Mouse (Mus musculus) midbrain, postnatal 0 days (tissue): ENCODE results near the gene B3glct. TPM values are rescaled to one million over a fixed set of nuclear protein-coding genes. Genes with fewer than 3 reads are reported as not detected.
A peak's percentile ranks its signal among the peaks of the same experiment; 100 is the strongest.

ENCODE experiments used
- ATAC-seq: fragments of 200-750 bp; cut with Nextera tagmentation; 2 replicates; pipeline ENCODE4 v1.8.0; 2017; ENCODE audit warnings: moderate number of reproducible peaks, mild to moderate bottlenecking, moderate TSS enrichment, moderate library complexity; ENCODE audit not compliant: low FRiP score
- DNase-seq: peaks from one replicate; pipeline ENCODE4 v3.0.0-alpha.2; 2015; ENCODE audit warnings: low spot score
- H3K27ac ChIP-seq: fragments of 300-500 bp; sonication (generic); 2 replicates; pipeline ENCODE4 v1.5.1; 2014; ENCODE audit warnings: low read depth, mild to moderate bottlenecking, low read length, mixed read lengths
- H3K27me3 ChIP-seq: fragments of 300-500 bp; sonication (generic); 2 replicates; pipeline ENCODE4 v1.6.1; 2014; ENCODE audit warnings: low read length, control low read depth, mixed read lengths; ENCODE audit not compliant: insufficient read depth
- H3K36me3 ChIP-seq: fragments of 300-500 bp; sonication (generic); 2 replicates; pipeline ENCODE4 v1.6.1; 2014; ENCODE audit warnings: low read length, control low read depth, mixed read lengths; ENCODE audit not compliant: insufficient read depth
- H3K4me1 ChIP-seq: fragments of 300-500 bp; sonication (generic); 2 replicates; pipeline ENCODE4 v1.6.1; 2014; ENCODE audit warnings: mild to moderate bottlenecking, control low read depth, antibody characterized with exemption, low read length, mixed read lengths; ENCODE audit not compliant: insufficient read depth
- H3K4me2 ChIP-seq: fragments of 300-500 bp; sonication (generic); 2 replicates; pipeline ENCODE4 v1.6.1; 2014; ENCODE audit warnings: low read depth, mild to moderate bottlenecking, low read length, mixed read lengths; ENCODE audit not compliant: poor library complexity, severe bottlenecking
- H3K4me3 ChIP-seq: fragments of 300-500 bp; sonication (generic); 2 replicates; pipeline ENCODE4 v1.5.1; 2014; ENCODE audit warnings: low read depth, mild to moderate bottlenecking, low read length, moderate library complexity
- H3K9ac ChIP-seq: fragments of 300-500 bp; sonication (generic); replicated peaks from 2 replicates; pipeline ENCODE4 v1.6.1; 2014; ENCODE audit warnings: mild to moderate bottlenecking, low read length, moderate library complexity, mixed read lengths; ENCODE audit not compliant: poor library complexity, severe bottlenecking
- H3K9me3 ChIP-seq: fragments of 300-500 bp; sonication (generic); 2 replicates; pipeline ENCODE4 v1.6.1; 2016; ENCODE audit warnings: low read length, control low read depth
- CTCF ChIP-seq: IDR thresholded peaks from 2 replicates; pipeline ENCODE4 v1.5.1; 2016; ENCODE audit warnings: antibody characterized with exemption, mild to moderate bottlenecking
- WGBS: fragments of 180-500 bp; shearing (Covaris S2); extraction: QIAGEN DNeasy Blood & Tissue Kit; methylation state at CpG from one replicate; pipeline ENCODE4 v1.1.7; 2014; 5-methylcytosine and 5-hydroxymethylcytosine counted together
- polyA plus RNA-seq: library from polyadenylated mRNA; unstranded; fragments of >200 nt; fragmentation: Nextera tagmentation; extraction: Ambion mirVana; gene quantifications from 2 replicates; pipeline ENCODE4 v1.2.1, GENCODE M21; 2015
- total RNA-seq: library from RNA; depleted of rRNA; stranded (reverse); fragments of >200 nt; gene quantifications from 2 replicates; pipeline ENCODE4 v1.2.3, GENCODE M21; 2014

Gene B3glct
- total and polyA plus RNA-seq, 2 experiments from 2014 or later = 18.1 to 25.6 TPM

DNA sequence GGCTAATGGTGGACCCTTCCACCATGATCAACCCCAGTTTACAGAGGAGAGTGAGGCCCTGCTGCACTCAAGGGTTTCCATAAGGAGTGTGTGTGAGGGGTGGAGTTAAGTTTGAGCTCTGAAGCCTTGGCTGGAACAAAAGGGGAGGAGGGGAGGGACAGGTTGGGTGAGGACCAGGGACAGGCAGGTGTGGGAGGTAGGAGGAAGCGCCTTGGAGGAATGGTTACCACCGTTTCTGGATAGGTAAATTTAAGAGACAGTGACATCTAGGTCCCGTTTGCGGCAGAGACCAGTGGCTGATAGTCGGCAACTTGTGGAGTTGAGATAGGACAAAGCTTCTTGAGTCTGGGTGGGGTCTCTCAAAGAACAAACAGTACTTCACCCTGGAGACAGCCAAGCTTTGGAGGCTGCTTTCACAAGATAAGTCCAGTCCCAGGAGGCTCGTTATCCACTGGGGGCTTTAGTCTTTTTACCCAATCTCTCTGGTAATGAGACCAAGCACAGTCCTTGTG, 29.1 kb upstream of the B3glct start:
- H3K4me3 ChIP-seq = no peak overlapping the region
- peaks cover 2% of the 10 kb centered on the region; the same call in 1 of the 2 replicates for H3K4me1 ChIP-seq
- no peaks in the 10 kb centered on the region for H3K36me3 ChIP-seq
- no peak overlapping the region for H3K27ac ChIP-seq
- WGBS = 80% methylated on average over 6 of the region's 6 CpGs
- no peak overlapping the region for H3K9ac ChIP-seq
- ATAC-seq = no peak
- H3K9me3 ChIP-seq = no peaks in the 10 kb centered on the region
- no peak for TF ChIP-seq CTCF
- H3K4me2 ChIP-seq = no peak overlapping the region
- no peaks in the 10 kb centered on the region for H3K27me3 ChIP-seq
- DNase-seq = no peak

DNA sequence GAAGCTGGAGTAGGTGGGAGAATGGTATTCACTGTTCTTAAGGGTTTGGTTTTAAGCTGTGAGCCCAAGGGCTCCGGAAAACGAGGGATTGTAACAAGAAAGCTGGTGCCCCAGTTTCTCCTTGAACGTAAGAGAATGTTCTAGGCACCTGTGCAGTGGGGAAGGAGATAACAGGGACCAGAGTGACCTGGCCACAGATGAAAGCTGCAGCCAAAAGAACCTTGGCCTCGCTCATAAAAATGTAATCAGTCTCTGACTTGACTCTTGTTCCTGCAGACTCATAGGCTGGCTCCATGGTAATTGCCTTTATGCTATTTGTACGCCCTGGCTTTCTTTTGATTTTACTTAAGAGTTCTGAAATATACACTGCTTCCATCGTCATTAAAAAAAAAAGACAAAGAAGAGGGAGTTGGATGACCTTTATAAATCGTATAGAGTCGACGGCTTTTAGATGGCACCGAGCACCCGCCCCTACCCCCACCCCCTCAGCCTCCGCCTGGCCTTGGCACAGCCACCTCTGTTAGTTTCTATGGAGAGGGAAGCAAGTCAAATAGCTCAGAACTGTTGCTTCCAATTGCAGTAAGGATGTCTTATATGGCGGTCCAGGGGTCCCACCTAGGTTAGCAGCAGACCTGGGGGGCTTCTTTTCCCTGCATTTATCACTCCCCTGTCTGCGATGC, 28.4 kb upstream of the B3glct start:
- Histone ChIP-seq H3K36me3 (no peaks in the 10 kb centered on the region), H3K27ac (no peak overlapping the region), H3K4me2 (no peak overlapping the region), H3K4me3 (no peak overlapping the region), H3K27me3 (no peaks in the 10 kb centered on the region), H3K4me1 (peaks cover 2% of the 10 kb centered on the region; the same call in 1 of the 2 replicates), H3K9me3 (no peaks in the 10 kb centered on the region), H3K9ac (no peak overlapping the region)
- 84% methylated on average over 14 of the region's 14 CpGs for WGBS
- DNase-seq (no peak), ATAC-seq (no peak)
- TF ChIP-seq CTCF = no peak

DNA sequence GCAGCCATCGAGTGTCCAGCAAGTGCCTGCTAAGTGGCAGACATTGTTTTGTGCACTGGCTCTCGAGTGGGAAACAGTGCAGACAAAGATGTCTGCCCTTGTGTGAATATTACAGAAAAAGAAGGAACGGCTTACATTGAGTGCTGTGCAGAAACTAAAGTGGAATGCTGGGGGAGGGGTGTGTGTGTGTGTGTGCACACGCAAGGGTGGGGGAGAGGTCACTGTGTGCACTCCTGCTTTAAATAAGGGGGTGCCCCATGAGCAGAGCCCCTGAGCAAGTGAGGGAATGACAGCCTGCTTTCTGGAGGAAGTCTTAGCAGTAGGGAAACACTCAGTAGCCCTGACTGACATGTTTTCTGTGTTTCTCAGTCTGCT, 27.9 kb upstream of the B3glct start:
- ATAC-seq = no peak
- peaks cover 2% of the 10 kb centered on the region; the same call in 1 of the 2 replicates for H3K4me1 ChIP-seq
- no peaks in the 10 kb centered on the region for H3K27me3 ChIP-seq
- H3K4me2 ChIP-seq = no peak overlapping the region
- no peaks in the 10 kb centered on the region for H3K36me3 ChIP-seq
- no peak for DNase-seq
- no peak overlapping the region for H3K4me3 ChIP-seq
- no peaks in the 10 kb centered on the region for H3K9me3 ChIP-seq
- WGBS = 58% methylated on average over 4 of the region's 4 CpGs
- H3K27ac ChIP-seq = no peak overlapping the region
- no peak overlapping the region for H3K9ac ChIP-seq
- TF ChIP-seq CTCF = no peak

DNA sequence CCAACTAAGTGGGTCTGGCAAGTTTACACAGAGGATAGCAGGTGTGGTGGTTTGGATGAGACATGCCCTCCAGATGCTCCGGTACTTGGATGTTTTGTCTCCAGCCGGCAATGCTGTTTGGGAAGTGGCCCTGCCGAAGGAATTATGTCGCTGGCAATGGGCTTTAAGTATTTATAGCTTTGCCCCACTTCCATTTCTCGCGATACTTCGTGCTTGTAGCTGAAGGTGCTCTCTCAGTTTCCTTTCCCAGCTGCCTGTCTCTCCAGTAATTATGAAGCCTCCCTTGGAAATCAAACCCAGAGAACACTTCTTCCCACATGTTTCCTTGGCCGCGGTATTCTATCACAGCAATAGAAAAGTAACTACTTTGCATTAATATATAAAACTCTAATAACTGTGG, 22.4 kb upstream of the B3glct start:
- Histone ChIP-seq H3K9me3 (no peaks in the 10 kb centered on the region), H3K4me3 (no peak overlapping the region), H3K27me3 (no peaks in the 10 kb centered on the region), H3K36me3 (no peaks in the 10 kb centered on the region), H3K4me2 (no peak overlapping the region), H3K4me1 (no peaks in the 10 kb centered on the region), H3K27ac (no peak overlapping the region), H3K9ac (no peak overlapping the region)
- no peak for DNase-seq
- no peak for ATAC-seq
- WGBS = 85% methylated on average over 9 of the region's 9 CpGs
- no peak for TF ChIP-seq CTCF

DNA sequence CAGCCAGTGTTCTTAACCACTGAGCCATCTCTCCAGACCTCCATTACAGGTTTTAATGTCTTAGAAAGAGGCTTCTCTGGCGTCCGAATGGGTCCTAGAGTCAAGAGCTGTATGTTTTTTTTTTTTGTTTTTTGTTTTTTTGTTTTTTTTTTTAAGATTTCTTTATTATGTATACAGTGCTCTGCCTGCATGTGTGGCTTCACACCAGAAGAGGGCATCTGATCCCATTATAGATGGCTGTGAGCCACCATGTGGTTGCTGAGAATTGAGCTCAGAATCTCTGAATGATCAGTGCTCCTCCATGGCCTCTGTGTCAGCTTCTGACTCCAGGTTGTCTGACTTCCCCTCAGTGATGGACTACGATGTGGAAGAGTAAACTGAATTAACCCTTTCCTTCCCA, 20.0 kb upstream of the B3glct start:
- 64% methylated on average over 3 of the region's 3 CpGs for WGBS
- no peak for ATAC-seq
- H3K27me3 ChIP-seq = no peaks in the 10 kb centered on the region

DNA sequence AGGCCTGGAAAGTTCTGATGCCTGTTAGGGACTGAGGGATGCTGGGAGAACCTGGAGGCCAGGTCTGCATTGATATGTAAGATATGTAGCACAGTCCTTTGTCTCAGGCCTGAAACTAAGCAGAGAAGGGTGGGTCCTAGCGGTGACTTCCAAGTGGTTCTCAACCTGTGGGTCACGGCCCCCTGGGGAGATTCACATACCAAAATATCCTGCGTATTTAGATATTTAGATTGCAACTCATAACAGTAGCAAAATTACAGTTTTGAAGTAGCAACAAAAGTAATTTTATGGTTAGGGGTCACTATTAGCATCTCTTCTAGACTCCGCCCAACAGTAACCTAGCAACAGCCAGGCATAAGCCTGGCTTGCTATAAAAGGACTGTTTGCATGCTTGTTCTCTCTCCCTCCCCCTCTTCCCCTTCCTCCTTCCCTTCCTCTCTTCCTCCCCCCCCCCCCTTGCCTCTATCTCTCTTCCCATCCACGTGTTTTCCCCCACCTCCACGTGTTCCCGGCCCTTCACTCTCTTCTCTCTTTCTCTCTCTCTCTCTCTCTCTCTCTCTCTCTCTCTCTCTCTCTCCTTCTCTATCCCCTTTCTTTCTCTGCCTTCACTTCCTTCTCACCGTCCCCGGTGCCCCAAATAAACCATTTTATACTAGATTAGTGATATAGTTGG, 19.2 kb upstream of the B3glct start:
- Histone ChIP-seq H3K9me3 (no peaks in the 10 kb centered on the region), H3K36me3 (no peaks in the 10 kb centered on the region), H3K27ac (no peak overlapping the region), H3K27me3 (no peaks in the 10 kb centered on the region), H3K4me3 (no peak overlapping the region), H3K4me2 (no peak overlapping the region), H3K9ac (no peak overlapping the region), H3K4me1 (no peaks in the 10 kb centered on the region)
- 50% methylated on average over 9 of the region's 9 CpGs for WGBS
- no peak for ATAC-seq
- DNase-seq = no peak
- TF ChIP-seq CTCF = no peak

More for the DNA sequence above, 20.0 kb upstream of the B3glct start:
- H3K4me2 ChIP-seq = no peak overlapping the region
- H3K4me3 ChIP-seq = no peak overlapping the region
- no peak for DNase-seq
- no peaks in the 10 kb centered on the region for H3K4me1 ChIP-seq
- peak; percentile 47 for TF ChIP-seq CTCF
- no peak overlapping the region for H3K27ac ChIP-seq
- H3K9ac ChIP-seq = no peak overlapping the region
- H3K36me3 ChIP-seq = no peaks in the 10 kb centered on the region
- no peaks in the 10 kb centered on the region for H3K9me3 ChIP-seq
